Mouse (Mus musculus) E14TG2a.4 (cell line): ENCODE results near the gene Nr2f2.

ENCODE experiments used
- CTCF ChIP-seq: conservative IDR thresholded peaks from 2 replicates; pipeline ENCODE4 v1.5.1; 2014; ENCODE audit warnings: low read length
- NANOG ChIP-seq: IDR thresholded peaks from 2 replicates; pipeline ENCODE4 v1.6.1; 2014; ENCODE audit warnings: borderline replicate concordance, low read length, mixed read lengths

DNA sequence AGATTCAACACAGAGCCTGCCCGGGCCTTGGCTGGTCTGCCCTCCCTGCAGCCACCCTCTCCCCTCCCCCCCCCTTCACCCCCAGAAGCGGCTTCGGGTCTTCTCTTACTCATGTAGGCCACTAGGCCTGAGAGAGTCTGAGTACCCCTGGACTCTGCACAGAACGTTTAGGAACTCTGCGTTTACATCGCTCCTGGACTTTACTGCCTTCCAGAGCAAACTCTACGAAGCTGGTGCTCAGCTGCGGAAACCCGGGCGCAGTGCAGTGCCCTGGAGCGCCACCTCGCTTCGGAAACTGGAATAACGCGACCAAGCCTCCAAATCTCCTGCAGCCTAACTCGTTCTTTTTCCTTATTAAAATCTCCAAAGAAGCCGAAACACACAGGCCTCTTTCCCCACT is 31.7 kb downstream of the Nr2f2 start:
- TF ChIP-seq CTCF (peak; percentile 90), NANOG (no peak)
